Mouse (Mus musculus) liver, adult 2 months (tissue): ENCODE data around the gene Ifna15. TPM values are rescaled to one million over a fixed set of nuclear protein-coding genes. Genes with fewer than 3 reads are reported as not detected.

Experiments used
- DNase-seq: peaks from one replicate; pipeline ENCODE4 v3.0.0-alpha.2; 2011; ENCODE audit warnings: low read depth, low spot score; ENCODE audit errors: extremely low read depth
- H3K27ac ChIP-seq: fragments of 200-500 bp; replicated peaks from 2 replicates; pipeline ENCODE4 v1.5.1; 2012; ENCODE audit warnings: low read depth, mild to moderate bottlenecking, control low read depth, inconsistent platforms, low read length; ENCODE audit not compliant: insufficient read depth
- H3K27me3 ChIP-seq: fragments of 200-500 bp; 2 replicates; pipeline ENCODE4 v1.6.1; 2012; ENCODE audit warnings: mild to moderate bottlenecking, moderate library complexity, low read length, inconsistent platforms; ENCODE audit not compliant: control insufficient read depth, insufficient read depth
- H3K36me3 ChIP-seq: fragments of 200-500 bp; 2 replicates; pipeline ENCODE4 v1.6.1; 2012; ENCODE audit warnings: low read length, inconsistent platforms; ENCODE audit not compliant: control insufficient read depth, insufficient read depth
- H3K4me1 ChIP-seq: fragments of 200-500 bp; 2 replicates; pipeline ENCODE4 v1.6.1; 2011; ENCODE audit warnings: low read length; ENCODE audit not compliant: control insufficient read depth, insufficient read depth
- H3K4me3 ChIP-seq: fragments of 200-500 bp; 2 replicates; pipeline ENCODE4 v1.5.1; 2011; ENCODE audit warnings: low read depth, mild to moderate bottlenecking, control low read depth, low read length, moderate library complexity; ENCODE audit not compliant: insufficient read depth
- H3K79me2 ChIP-seq: fragments of 200-500 bp; 2 replicates; pipeline ENCODE4 v1.6.1; 2012; ENCODE audit warnings: inconsistent platforms, mild to moderate bottlenecking, low read length, moderate library complexity; ENCODE audit not compliant: control insufficient read depth, insufficient read depth
- H3K9ac ChIP-seq: fragments of 200-500 bp; 2 replicates; pipeline ENCODE4 v1.6.1; 2012; ENCODE audit warnings: low read depth, mild to moderate bottlenecking, control low read depth, inconsistent platforms, low read length
- CTCF ChIP-seq: fragments of 200-500 bp; IDR thresholded peaks from 2 replicates; pipeline ENCODE4 v1.5.1; 2011; ENCODE audit warnings: low read depth, low read length, control low read depth
- POLR2A ChIP-seq: fragments of 200-500 bp; IDR thresholded peaks from 2 replicates; pipeline ENCODE4 v1.6.1; 2011; ENCODE audit warnings: low read length, control low read depth; ENCODE audit not compliant: insufficient read depth; ENCODE audit errors: extremely low read depth
- WGBS: fragments of 180-500 bp; shearing (Covaris S2); methylation state at CpG from one replicate; pipeline ENCODE4 v1.1.7; 2018; 5-methylcytosine and 5-hydroxymethylcytosine counted together
- polyA plus RNA-seq: library from polyadenylated mRNA; depleted of rRNA; stranded (reverse); fragments of >200 nt; gene quantifications from 2 replicates; pipeline ENCODE4 v1.2.3, GENCODE M21; 2012
- total RNA-seq: library from RNA; depleted of rRNA; stranded (reverse); fragments of >200 nt; gene quantifications from 2 replicates; pipeline ENCODE4 v1.2.3, GENCODE M21; 2014

Ifna15 gene
- total and polyA plus RNA-seq, 2 experiments = not detected

DNA sequence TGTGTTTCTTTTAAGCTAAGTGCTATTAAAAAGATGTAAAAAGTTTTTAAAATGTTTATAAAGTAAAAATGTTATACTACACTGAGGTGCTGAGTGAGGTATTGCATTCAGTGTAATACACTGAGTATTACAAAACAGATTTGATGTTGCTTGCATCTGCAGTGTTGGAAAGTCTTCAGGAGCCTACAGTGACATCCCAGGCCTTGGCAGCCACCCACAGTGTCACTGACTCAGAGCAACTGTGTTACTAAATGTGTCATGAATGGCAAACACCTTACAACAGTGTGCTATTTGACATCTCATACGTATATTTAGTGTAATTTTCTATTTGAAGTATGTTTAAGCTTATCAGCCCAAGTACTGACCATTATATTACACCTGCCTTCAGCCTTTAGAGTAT, 10.1 kb downstream of the Ifna15 start:
- WGBS = 84% methylated on average over 1 of the region's 1 CpGs
- no peak for DNase-seq
- H3K27ac ChIP-seq = no peak overlapping the region
- TF ChIP-seq CTCF = no peak
- no peak for TF ChIP-seq POLR2A
- H3K36me3 ChIP-seq = no peaks in the 10 kb centered on the region
- H3K79me2 ChIP-seq = no peaks in the 10 kb centered on the region
- H3K9ac ChIP-seq = no peak overlapping the region
- peaks cover 2% of the 10 kb centered on the region; the same call in 1 of the 2 replicates for H3K4me1 ChIP-seq
- H3K27me3 ChIP-seq = no peaks in the 10 kb centered on the region
- no peak overlapping the region for H3K4me3 ChIP-seq

DNA sequence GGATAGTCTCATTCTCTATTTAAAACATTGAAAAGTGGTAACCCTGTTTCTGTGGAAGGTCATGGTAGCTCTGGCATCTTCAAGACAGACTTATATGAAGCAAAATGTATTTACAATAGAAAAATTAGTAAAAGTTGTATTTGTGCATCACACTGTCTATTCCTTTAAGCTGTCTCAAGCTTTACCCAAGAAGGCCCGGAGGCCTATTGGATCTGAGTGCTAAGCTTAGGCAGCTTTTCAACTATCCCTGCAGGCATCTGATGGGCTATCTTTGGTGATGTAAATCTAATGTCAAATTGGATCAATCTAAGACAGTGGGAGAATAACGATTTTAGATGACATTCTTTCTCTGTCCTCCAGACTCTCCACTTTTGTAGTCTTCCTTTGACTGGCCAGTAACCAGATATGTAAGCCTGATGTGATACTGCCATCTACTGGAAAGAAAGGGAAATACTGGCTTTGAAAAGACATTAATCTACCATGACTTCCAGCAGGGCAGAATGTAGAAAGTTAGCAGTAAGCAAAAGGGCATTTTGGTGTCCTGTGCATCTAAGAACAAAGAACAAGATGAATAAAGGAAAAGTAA, 14.3 kb downstream of the Ifna15 start:
- peak; percentile 69 for DNase-seq
- Histone ChIP-seq H3K27me3 (no peaks in the 10 kb centered on the region), H3K4me1 (no peaks in the 10 kb centered on the region), H3K79me2 (no peaks in the 10 kb centered on the region), H3K4me3 (no peak overlapping the region), H3K9ac (no peak overlapping the region), H3K36me3 (no peaks in the 10 kb centered on the region), H3K27ac (no peak overlapping the region)
- 47% methylated on average over 2 of the region's 2 CpGs for WGBS
- TF ChIP-seq CTCF = peak; percentile 71
- no peak for TF ChIP-seq POLR2A

DNA sequence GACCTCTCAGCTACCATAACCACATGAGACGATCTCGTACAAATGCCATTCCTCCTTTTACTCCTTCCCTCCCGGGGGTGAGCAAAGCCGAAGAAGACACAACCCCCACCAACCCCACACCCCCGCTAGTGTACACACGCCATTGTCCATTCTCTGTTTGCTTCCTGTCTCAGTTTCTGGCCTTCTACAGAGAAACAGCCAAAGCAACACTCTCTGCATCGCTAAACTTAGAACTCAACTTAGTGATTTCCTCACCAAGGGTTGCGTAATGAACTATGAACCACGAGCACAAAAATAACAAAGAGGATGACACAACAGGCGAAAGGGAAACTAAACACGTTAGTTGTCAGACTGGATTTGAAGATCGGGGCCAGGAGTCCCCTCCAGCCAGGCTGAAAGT, 20.7 kb downstream of the Ifna15 start:
- H3K79me2 ChIP-seq = no peaks in the 10 kb centered on the region
- no peaks in the 10 kb centered on the region for H3K27me3 ChIP-seq
- TF ChIP-seq CTCF = no peak
- no peak for TF ChIP-seq POLR2A
- H3K36me3 ChIP-seq = no peaks in the 10 kb centered on the region
- DNase-seq = peak; percentile 99
- H3K4me3 ChIP-seq = peak overlapping the region; percentile 9; the same call in 1 of the 2 replicates
- peaks cover 22% of the 10 kb centered on the region for H3K4me1 ChIP-seq
- WGBS = 2% methylated on average over 12 of the region's 12 CpGs
- peak overlapping the region; percentile 94 for H3K27ac ChIP-seq
- peak overlapping the region; percentile 41 for H3K9ac ChIP-seq

DNA sequence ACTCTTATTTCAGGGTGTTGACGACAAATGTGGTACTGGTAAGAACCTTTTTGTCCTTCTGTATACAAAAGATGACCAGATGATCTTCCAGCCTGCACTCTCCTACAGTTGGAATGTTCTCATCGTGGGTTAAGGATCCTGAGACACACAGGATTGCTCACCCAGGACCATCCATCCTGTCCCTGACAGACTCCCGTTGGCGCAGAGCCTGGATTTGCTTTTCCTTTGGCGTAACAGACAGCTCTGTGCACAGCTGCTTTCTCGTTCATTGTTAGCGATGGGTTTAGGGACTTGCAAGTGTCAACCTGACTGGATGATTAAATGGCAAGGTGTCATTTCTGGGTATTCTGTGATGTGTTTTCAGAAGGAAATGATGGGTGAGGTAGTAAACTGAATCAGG, 21.4 kb downstream of the Ifna15 start:
- DNase-seq = peak; percentile 36
- Histone ChIP-seq H3K27ac (peak overlapping the region; percentile 94), H3K9ac (no peak overlapping the region), H3K4me3 (no peak overlapping the region), H3K27me3 (no peaks in the 10 kb centered on the region), H3K36me3 (no peaks in the 10 kb centered on the region), H3K79me2 (no peaks in the 10 kb centered on the region), H3K4me1 (peaks cover 22% of the 10 kb centered on the region)
- 63% methylated on average over 7 of the region's 7 CpGs for WGBS
- TF ChIP-seq CTCF (no peak), POLR2A (no peak)

DNA sequence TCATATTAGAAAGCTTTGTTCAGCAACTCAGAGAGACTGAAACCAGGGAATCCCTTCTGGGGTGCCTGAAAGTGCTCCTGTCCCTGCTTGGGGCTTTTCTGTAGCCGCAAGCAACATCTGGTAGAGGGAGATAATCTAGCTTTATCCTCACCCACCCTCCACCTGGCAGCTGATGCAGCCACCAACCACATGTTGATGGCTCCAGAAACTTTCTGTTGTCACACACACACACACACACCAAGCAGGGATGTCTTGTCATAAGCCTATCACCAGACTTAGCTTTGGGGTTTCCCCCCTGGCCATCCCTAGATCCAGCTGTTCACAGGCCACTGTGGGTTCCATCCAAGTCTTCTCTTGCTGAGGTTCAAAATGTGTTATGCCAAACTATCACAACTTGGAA, 22.3 kb downstream of the Ifna15 start:
- no peak overlapping the region for H3K9ac ChIP-seq
- DNase-seq = no peak
- H3K27ac ChIP-seq = no peak overlapping the region
- TF ChIP-seq POLR2A = no peak
- TF ChIP-seq CTCF = no peak
- H3K36me3 ChIP-seq = no peaks in the 10 kb centered on the region
- WGBS = 97% methylated on average over 1 of the region's 1 CpGs
- H3K4me1 ChIP-seq = peaks cover 22% of the 10 kb centered on the region
- no peaks in the 10 kb centered on the region for H3K27me3 ChIP-seq
- no peaks in the 10 kb centered on the region for H3K79me2 ChIP-seq
- no peak overlapping the region for H3K4me3 ChIP-seq

DNA sequence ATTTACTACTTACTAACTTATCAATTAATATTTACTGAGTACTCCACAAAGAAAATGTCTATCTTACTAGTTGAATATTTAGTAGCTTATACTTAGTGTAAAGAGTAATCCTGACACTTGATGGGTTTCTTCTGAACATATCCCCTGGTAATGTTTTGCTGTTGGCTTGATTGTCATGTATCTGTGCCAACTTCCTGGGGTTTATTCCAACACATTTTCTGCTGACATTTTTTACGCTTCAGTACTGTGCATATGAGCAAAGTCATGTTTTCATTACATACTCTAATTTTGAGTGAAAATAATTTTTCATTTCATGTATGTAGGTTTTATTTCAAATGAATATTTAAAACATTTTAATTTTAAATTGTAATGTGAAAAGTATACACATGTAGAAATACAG, 23.1 kb downstream of the Ifna15 start:
- Histone ChIP-seq H3K4me1 (peaks cover 22% of the 10 kb centered on the region), H3K9ac (no peak overlapping the region), H3K36me3 (no peaks in the 10 kb centered on the region), H3K27me3 (no peaks in the 10 kb centered on the region), H3K27ac (no peak overlapping the region), H3K4me3 (no peak overlapping the region), H3K79me2 (no peaks in the 10 kb centered on the region)
- 10% methylated on average over 1 of the region's 1 CpGs for WGBS
- TF ChIP-seq CTCF (no peak), POLR2A (no peak)
- DNase-seq = peak; percentile 65
